Mouse (Mus musculus) CH12.LX (cell line): ENCODE results near the gene Serpine2. TPM values are rescaled to one million over a fixed set of nuclear protein-coding genes. Genes with fewer than 3 reads are reported as not detected.
A peak's percentile ranks its signal among the peaks of the same experiment; 100 is the strongest.

Source experiments
- DNase-seq: peaks from one replicate; pipeline ENCODE4 v3.0.0-alpha.2; 2013; ENCODE audit errors: extremely low read depth
- H3K27ac ChIP-seq: 2 replicates; pipeline ENCODE4 v1.5.1; 2012; ENCODE audit warnings: low read depth, mild to moderate bottlenecking, control low read depth, moderate library complexity; ENCODE audit not compliant: insufficient read depth
- H3K27me3 ChIP-seq: replicated peaks from 2 replicates; pipeline ENCODE3; 2012; ENCODE audit warnings: inconsistent platforms
- H3K36me3 ChIP-seq, 2 experiments: replicated peaks in 1 of 2; 2 replicates each; pipeline versions ENCODE3 to v1.6.1; 2012; ENCODE audit warnings: inconsistent platforms in 1 of 2, low read length in 1 of 2, mild to moderate bottlenecking in 1 of 2, mixed read lengths in 1 of 2, moderate library complexity in 1 of 2; ENCODE audit not compliant: control insufficient read depth in 1 of 2, insufficient read depth in 1 of 2
- H3K4me1 ChIP-seq, 2 experiments: 2 replicates each; pipeline ENCODE4 v1.6.1; 2012; ENCODE audit warnings: inconsistent platforms in 1 of 2, moderate library complexity in 1 of 2; ENCODE audit not compliant: insufficient read depth in 2 of 2, control insufficient read depth in 1 of 2
- H3K4me2 ChIP-seq: 2 replicates; pipeline ENCODE4 v1.6.1; 2012; ENCODE audit warnings: low read depth, mild to moderate bottlenecking, control low read depth; ENCODE audit not compliant: poor library complexity, insufficient read depth, severe bottlenecking
- H3K4me3 ChIP-seq, 3 experiments: fragments of 150-350 bp in 1 of 3; sonication (generic) in 1 of 3; replicated peaks in 1 of 3; 2 replicates each; pipeline versions ENCODE3 to v1.5.1; 2011 to 2012; ENCODE audit warnings: low read depth in 2 of 3, low read length in 2 of 3, mild to moderate bottlenecking in 2 of 3, moderate library complexity in 2 of 3, control low read depth in 1 of 3, improper control_type of control experiment in 1 of 3, inconsistent platforms in 1 of 3, mixed read lengths in 1 of 3; ENCODE audit not compliant: poor library complexity in 1 of 3
- H3K79me2 ChIP-seq: replicated peaks from 2 replicates; pipeline ENCODE4 v1.6.1; 2012; ENCODE audit warnings: mild to moderate bottlenecking, moderate library complexity; ENCODE audit not compliant: control insufficient read depth, poor library complexity, insufficient read depth, severe bottlenecking; ENCODE audit errors: extremely low read depth
- H3K9ac ChIP-seq: 2 replicates; pipeline ENCODE4 v1.6.1; 2012; ENCODE audit warnings: low read depth, mild to moderate bottlenecking, control low read depth, moderate library complexity; ENCODE audit not compliant: insufficient read depth
- H3K9me3 ChIP-seq: replicated peaks from 2 replicates; pipeline ENCODE3; 2012; ENCODE audit warnings: low read length, inconsistent platforms, mixed read lengths
- BHLHE40 ChIP-seq: IDR thresholded peaks from 2 replicates; pipeline ENCODE4 v1.6.1; 2011; ENCODE audit warnings: mild to moderate bottlenecking, low read depth, low read length, improper control_type of control experiment
- CHD1 ChIP-seq: IDR thresholded peaks from 2 replicates; pipeline ENCODE4 v1.6.1; 2012; ENCODE audit warnings: low read depth, low read length, improper control_type of control experiment, inconsistent platforms
- ELF1 ChIP-seq: IDR thresholded peaks from 2 replicates; pipeline ENCODE4 v1.6.1; 2014; ENCODE audit warnings: low read depth, mild to moderate bottlenecking, inconsistent platforms, low read length, improper control_type of control experiment
- EP300 ChIP-seq: IDR thresholded peaks from 2 replicates; pipeline ENCODE4 v1.6.1; 2011; ENCODE audit warnings: low read length, improper control_type of control experiment
- ETS1 ChIP-seq: conservative IDR thresholded peaks from 2 replicates; pipeline ENCODE4 v1.6.1; 2012; ENCODE audit warnings: low read depth, mild to moderate bottlenecking, inconsistent platforms, low read length, improper control_type of control experiment, moderate library complexity
- HCFC1 ChIP-seq: IDR thresholded peaks from 2 replicates; pipeline ENCODE4 v1.6.1; 2012; ENCODE audit warnings: low read depth, mild to moderate bottlenecking, inconsistent platforms, low read length, improper control_type of control experiment
- IRF4 ChIP-seq: IDR thresholded peaks from 2 replicates; pipeline ENCODE4 v1.6.1; 2014; ENCODE audit warnings: low read depth, mild to moderate bottlenecking, inconsistent platforms, low read length, improper control_type of control experiment
- MEF2A ChIP-seq: IDR thresholded peaks from 2 replicates; pipeline ENCODE4 v1.6.1; 2014; ENCODE audit warnings: low read depth, mild to moderate bottlenecking, inconsistent platforms, low read length, improper control_type of control experiment, borderline replicate concordance
- MXI1 ChIP-seq: IDR thresholded peaks from 2 replicates; pipeline ENCODE4 v1.6.1; 2011; ENCODE audit warnings: mild to moderate bottlenecking, low read depth, low read length, improper control_type of control experiment
- NELFE ChIP-seq: IDR thresholded peaks from 2 replicates; pipeline ENCODE4 v1.6.1; 2011; ENCODE audit warnings: low read depth, low read length, improper control_type of control experiment
- NRF1 ChIP-seq: IDR thresholded peaks from 2 replicates; pipeline ENCODE4 v1.6.1; 2014; ENCODE audit warnings: low read depth, mild to moderate bottlenecking, inconsistent platforms, low read length, improper control_type of control experiment, moderate library complexity
- POLR2A ChIP-seq: IDR thresholded peaks from 2 replicates; pipeline ENCODE4 v1.6.1; 2011; ENCODE audit warnings: low read depth, mild to moderate bottlenecking, improper control_type of control experiment, low read length
- SIN3A ChIP-seq: IDR thresholded peaks from 2 replicates; pipeline ENCODE4 v1.6.1; 2012; ENCODE audit warnings: low read length, improper control_type of control experiment, inconsistent platforms
- TBP ChIP-seq: conservative IDR thresholded peaks from 2 replicates; pipeline ENCODE4 v1.6.1; 2011; ENCODE audit warnings: low read depth, low read length, improper control_type of control experiment
- TCF12 ChIP-seq: IDR thresholded peaks from 2 replicates; pipeline ENCODE4 v1.6.1; 2014; ENCODE audit warnings: low read depth, mild to moderate bottlenecking, inconsistent platforms, low read length, improper control_type of control experiment
- UBTF ChIP-seq: IDR thresholded peaks from 2 replicates; pipeline ENCODE4 v1.6.1; 2012; ENCODE audit warnings: low read depth, mild to moderate bottlenecking, inconsistent platforms, low read length, improper control_type of control experiment, moderate library complexity
- USF1 ChIP-seq: IDR thresholded peaks from 2 replicates; pipeline ENCODE4 v1.6.1; 2014; ENCODE audit warnings: low read depth, mild to moderate bottlenecking, inconsistent platforms, low read length, improper control_type of control experiment
- dilution Hi-C: fragments of 300-500 bp; cut with MboI; formaldehyde crosslinking; loops from 2 replicates; pipeline ENCODE4 v1.14.3; 2020; ENCODE audit warnings: low sequenced_read_pairs; ENCODE audit not compliant: extremely low pct_unique_long_range_greater_than_20kb, extremely low pct_ligation_motif_present
- in situ Hi-C: fragments of 300-500 bp; cut with MboI; formaldehyde crosslinking; loops from 3 replicates; pipeline ENCODE4 v1.14.3; 2019; ENCODE audit warnings: low sequenced_read_pairs, low pct_ligation_motif_present, low pct_unique_long_range_greater_than_20kb, mixed read lengths
- polyA plus RNA-seq: library from polyadenylated mRNA; unstranded; fragments of >175 nt; gene quantifications from 2 replicates; pipeline ENCODE4 v1.2.1, GENCODE M21; 2012; ENCODE audit warnings: low read depth; ENCODE audit not compliant: insufficient read length
- total RNA-seq, 2 experiments: library from RNA; depleted of rRNA; stranded (reverse); fragments of 300-350 nt in 1 of 2; fragments of >200 nt in 1 of 2; gene quantifications; 2 replicates each; pipeline ENCODE4 v1.2.3; 2012 to 2014

Serpine2 gene
- total and polyA plus RNA-seq, 3 experiments: 14.8 to 17.3 (median 15.1) TPM

DNA sequence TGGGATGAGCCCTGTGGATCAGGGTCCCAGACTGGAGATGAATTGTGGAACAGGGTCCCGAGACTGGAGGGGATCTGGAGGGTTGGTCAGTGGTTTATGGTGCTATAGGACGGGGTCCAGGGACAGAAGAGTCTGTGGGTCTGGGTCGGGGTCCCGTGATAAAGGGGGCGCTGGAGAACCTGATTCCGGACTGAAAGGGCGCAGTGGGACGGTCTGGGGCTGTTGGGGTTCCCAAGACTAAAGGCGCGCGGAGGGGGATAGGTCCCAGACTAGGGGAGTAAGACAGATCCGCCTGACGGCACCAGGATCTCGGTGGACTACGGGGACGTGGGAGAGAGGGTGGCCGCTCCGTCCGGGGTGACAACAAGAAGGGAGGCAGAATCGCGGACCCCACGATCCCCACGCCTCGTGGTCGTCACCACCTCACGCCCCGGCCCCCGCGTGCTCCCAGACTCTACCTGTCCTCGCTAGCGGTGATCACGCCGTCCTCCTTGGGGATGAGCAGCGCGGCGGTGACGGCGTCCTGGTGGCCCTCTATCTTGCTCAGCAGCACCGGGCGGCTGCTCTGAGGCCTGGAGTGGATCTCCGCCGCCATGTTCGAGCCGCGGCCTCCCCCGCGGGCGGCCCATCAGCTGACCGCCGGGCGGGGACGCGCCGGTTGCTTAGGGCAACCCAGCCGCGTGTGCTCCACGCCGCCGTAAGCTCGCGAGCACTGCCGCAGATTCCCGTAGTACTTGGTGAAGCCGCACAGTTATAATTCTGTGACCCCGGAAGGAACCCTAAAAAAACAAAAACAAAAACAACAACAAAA, 99.7 kb downstream of the Serpine2 start:
- Histone ChIP-seq H3K4me3 (peak overlapping the region; percentile 87 to 99 (median 96)), H3K4me1 (peaks cover 12 to 69% of the 10 kb centered on the region in 2 experiments), H3K27me3 (no peaks in the 10 kb centered on the region), H3K9me3 (no peaks in the 10 kb centered on the region), H3K4me2 (peak overlapping the region; percentile 77), H3K9ac (peak overlapping the region; percentile 89), H3K27ac (peak overlapping the region; percentile 53), H3K79me2 (peaks cover 38% of the 10 kb centered on the region), H3K36me3 (peaks cover 2 to 10% of the 10 kb centered on the region in 2 experiments)
- dilution Hi-C loops (no loop called here), in situ Hi-C loops (loop anchor here (25.0 kb wide), 1 partner anchor 726 kb away; no protein-coding TSS in a partner anchor)
- DNase-seq: peak; percentile 81
- TF ChIP-seq MEF2A (peak; percentile 46; the same call in 1 of the 2 replicates), ELF1 (peak; percentile 86), MXI1 (peak; percentile 100), UBTF (no peak; the same call in 1 of the 2 replicates), SIN3A (peak; percentile 100), ETS1 (peak; percentile 50; the same call in 1 of the 2 replicates), CHD1 (no peak), TCF12 (peak; percentile 74), TBP (no peak), POLR2A (peak; percentile 64; the same call in 1 of the 2 replicates), NELFE (peak; percentile 58), BHLHE40 (peak; percentile 48), USF1 (peak; percentile 81), IRF4 (0 out of 2 replicates have a peak, but pooled peaks have one; percentile 3), EP300 (no peak), HCFC1 (peak; percentile 56), NRF1 (peak; percentile 46)

DNA sequence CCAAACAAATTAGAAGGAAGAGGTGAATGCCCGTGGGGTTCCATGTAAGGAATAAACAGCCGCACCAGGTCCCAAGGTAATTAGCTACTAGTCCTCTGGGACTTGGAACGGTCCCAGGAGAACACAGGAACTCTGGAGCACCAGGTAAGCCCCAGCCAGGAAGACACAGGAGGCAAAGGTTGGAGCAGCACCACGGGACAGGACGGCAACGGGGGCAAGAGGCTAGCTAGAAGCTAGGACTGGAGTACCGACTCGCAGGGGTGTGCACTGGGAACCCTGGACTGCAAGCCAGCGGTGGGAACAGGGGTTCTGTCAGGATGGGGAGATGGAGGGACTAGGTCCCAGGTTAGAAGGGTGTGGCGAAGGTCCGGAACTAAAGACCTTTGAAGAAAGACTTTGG, 100.3 kb downstream of the Serpine2 start:
- H3K4me1 ChIP-seq: peaks cover 6 to 68% of the 10 kb centered on the region in 2 experiments

More for the DNA sequence above, 100.3 kb downstream of the Serpine2 start:
- Histone ChIP-seq H3K4me2 (peak overlapping the region; percentile 77), H3K27me3 (no peaks in the 10 kb centered on the region), H3K36me3 (peaks cover 5 to 16% of the 10 kb centered on the region in 2 experiments), H3K79me2 (peaks cover 38% of the 10 kb centered on the region), H3K27ac (no peak overlapping the region), H3K4me3 (peak overlapping the region; percentile 87 to 99 (median 96)), H3K9ac (peak overlapping the region; percentile 89), H3K9me3 (no peaks in the 10 kb centered on the region)
- DNase-seq: no peak
- dilution Hi-C loops: no loop called here
- in situ Hi-C loops: loop anchor here (25.0 kb wide), 1 partner anchor 727 kb away; no protein-coding TSS in a partner anchor
- TF ChIP-seq MXI1: no peak
